Mouse (Mus musculus) brown adipose tissue, adult 24 weeks (tissue): ENCODE measurements around the gene Cabin1. TPM values are rescaled to one million over a fixed set of nuclear protein-coding genes. Genes with fewer than 3 reads are reported as not detected.

Source experiments
- polyA plus RNA-seq: library from polyadenylated mRNA; stranded (reverse); fragments of >200 nt; gene quantifications from 2 replicates; pipeline ENCODE4 v1.2.4, GENCODE M21; 2012; ENCODE audit not compliant: missing spikeins, insufficient read depth, insufficient read length

Cabin1 gene
- polyA plus RNA-seq, 1 experiment: 5.8 TPM

Other genes with a start within 250 kb of the Cabin1 start
- gene Snrpd3, start 246.8 kb downstream of the Cabin1 start, polyA plus RNA-seq: 157 and 178 TPM in 2 replicates
- 29.8 and 61.0 TPM in 2 replicates for gene Gucd1, start 246.4 kb downstream of the Cabin1 start, polyA plus RNA-seq
- not detected in 2 replicates for gene Lrrc75b, start 204.0 kb downstream of the Cabin1 start, polyA plus RNA-seq
- gene Ggt1, start 202.7 kb downstream of the Cabin1 start, polyA plus RNA-seq: not detected in 2 replicates
- gene Ggt5, start 175.0 kb downstream of the Cabin1 start, polyA plus RNA-seq: 3.1 and 4.3 TPM in 2 replicates
- 0.63 TPM in 1 of 2 replicates, not detected in the other for gene Susd2, start 120.3 kb downstream of the Cabin1 start, polyA plus RNA-seq
- 324 and 423 TPM in 2 replicates for gene Ddt, start 9.1 kb upstream of the Cabin1 start, polyA plus RNA-seq
- gene Gm20441, start 16.6 kb upstream of the Cabin1 start, polyA plus RNA-seq: not detected in 2 replicates
- gene Gstt3, start 17.1 kb upstream of the Cabin1 start, polyA plus RNA-seq: 3.0 and 3.6 TPM in 2 replicates
- 50.1 and 65.2 TPM in 2 replicates for gene Gstt1, start 34.2 kb upstream of the Cabin1 start, polyA plus RNA-seq
- gene Gstt4, start 58.2 kb upstream of the Cabin1 start, polyA plus RNA-seq: not detected in 2 replicates
- 34.7 and 41.7 TPM in 2 replicates for gene Gstt2, start 73.1 kb upstream of the Cabin1 start, polyA plus RNA-seq
- gene Mif, start 95.9 kb upstream of the Cabin1 start, polyA plus RNA-seq: 129 and 141 TPM in 2 replicates
- not detected in 2 replicates for gene Derl3, start 129.1 kb upstream of the Cabin1 start, polyA plus RNA-seq
- gene Smarcb1, start 157.3 kb upstream of the Cabin1 start, polyA plus RNA-seq: 27.2 and 35.3 TPM in 2 replicates
- 3,122 and 3,143 TPM in 2 replicates for gene Chchd10, start 168.8 kb upstream of the Cabin1 start, polyA plus RNA-seq
- gene Mmp11, start 172.2 kb upstream of the Cabin1 start, polyA plus RNA-seq: 4.1 and 7.6 TPM in 2 replicates
- not detected in 2 replicates for gene Gm867, start 176.3 kb upstream of the Cabin1 start, polyA plus RNA-seq
- gene Vpreb3, start 178.7 kb upstream of the Cabin1 start, polyA plus RNA-seq: not detected in 2 replicates
- gene Gm5134, start 190.2 kb upstream of the Cabin1 start, polyA plus RNA-seq: not detected in 2 replicates